Mouse (Mus musculus) heart, adult 2 months (tissue): ENCODE measurements around the gene Spag16. TPM values are rescaled to one million over a fixed set of nuclear protein-coding genes. Genes with fewer than 3 reads are reported as not detected.

ENCODE experiments used
- DNase-seq, 2 experiments: peaks; one replicate each; pipeline ENCODE4 v3.0.0; 2021
- H3K27ac ChIP-seq: fragments of 200-600 bp; 2 replicates; pipeline ENCODE4 v1.8.1; 2022
- H3K27me3 ChIP-seq: fragments of 200-500 bp; 2 replicates; pipeline ENCODE4 v1.6.1; 2012; ENCODE audit warnings: mild to moderate bottlenecking, low read length, inconsistent platforms, mixed read lengths; ENCODE audit not compliant: control insufficient read depth, insufficient read depth
- H3K36me3 ChIP-seq: fragments of 200-500 bp; 2 replicates; pipeline ENCODE4 v1.6.1; 2012; ENCODE audit warnings: low read length, inconsistent platforms; ENCODE audit not compliant: control insufficient read depth, insufficient read depth
- H3K4me1 ChIP-seq: fragments of 200-500 bp; 2 replicates; pipeline ENCODE4 v1.6.1; 2011; ENCODE audit warnings: low read length; ENCODE audit not compliant: control insufficient read depth, insufficient read depth
- H3K4me3 ChIP-seq: fragments of 200-600 bp; 2 replicates; pipeline ENCODE4 v1.8.1; 2022
- H3K79me2 ChIP-seq: fragments of 200-500 bp; replicated peaks from 2 replicates; pipeline ENCODE4 v1.6.1; 2012; ENCODE audit warnings: mild to moderate bottlenecking, inconsistent platforms, low read length, moderate library complexity, mixed read lengths; ENCODE audit not compliant: control insufficient read depth, insufficient read depth
- H3K9ac ChIP-seq: fragments of 200-500 bp; 2 replicates; pipeline ENCODE4 v1.6.1; 2012; ENCODE audit warnings: low read depth, mild to moderate bottlenecking, control low read depth, inconsistent platforms, low read length, mixed read lengths
- CTCF ChIP-seq: fragments of 200-600 bp; IDR thresholded peaks from 2 replicates; pipeline ENCODE4 v1.8.1; 2022; ENCODE audit warnings: antibody characterized with exemption, mild to moderate bottlenecking, moderate library complexity
- EP300 ChIP-seq: fragments of 200-500 bp; IDR thresholded peaks from 2 replicates; pipeline ENCODE4 v1.6.1; 2011; ENCODE audit warnings: low read depth, low read length, control low read depth; ENCODE audit not compliant: insufficient read depth
- POLR2A ChIP-seq: fragments of 200-500 bp; IDR thresholded peaks from 2 replicates; pipeline ENCODE4 v1.6.1; 2011; ENCODE audit warnings: mild to moderate bottlenecking, low read depth, low read length, control low read depth; ENCODE audit not compliant: insufficient read depth
- WGBS: fragments of 180-500 bp; shearing (Covaris S2); methylation state at CpG from one replicate; pipeline ENCODE4 v1.1.7; 2018; 5-methylcytosine and 5-hydroxymethylcytosine counted together
- intact Hi-C: fragments of 180-260 bp; cut with DNase I; formaldehyde crosslinking; loops from one replicate; pipeline ENCODE4 v1.15.1; 2025
- polyA plus RNA-seq: library from polyadenylated mRNA; depleted of rRNA; stranded (reverse); fragments of >200 nt; gene quantifications from 2 replicates; pipeline ENCODE4 v1.2.3, GENCODE M21; 2012; rRNA removed
- total RNA-seq, 2 experiments: library from RNA; stranded (reverse); gene quantifications; 2 replicates each; pipeline ENCODE4 v1.2.3; 2021

Gene Spag16
- total and polyA plus RNA-seq, 3 experiments = 0.47 TPM; not detected in 2

DNA sequence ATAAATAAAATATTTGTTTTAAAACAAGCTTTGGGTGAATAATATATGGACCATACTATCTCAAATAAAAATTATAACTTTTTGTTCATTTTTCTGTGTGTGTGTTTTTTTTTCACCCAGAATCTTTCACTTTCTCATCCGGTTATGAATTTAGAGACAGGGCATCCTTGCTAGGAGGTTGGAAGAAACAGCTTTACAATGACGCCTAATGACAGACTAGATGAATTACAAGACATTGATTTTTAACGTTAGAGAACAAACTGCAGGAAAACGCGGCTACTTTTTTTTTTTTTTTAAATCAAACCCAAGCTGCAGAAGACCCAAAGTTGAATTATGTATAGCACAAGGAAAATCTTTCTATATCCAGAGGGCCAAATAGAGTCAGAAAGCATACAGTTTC, 898.3 kb downstream of the Spag16 start:
- H3K36me3 ChIP-seq = no peaks in the 10 kb centered on the region
- no peak overlapping the region for H3K4me3 ChIP-seq
- H3K4me1 ChIP-seq = no peaks in the 10 kb centered on the region
- intact Hi-C loops = no loop called here
- H3K27ac ChIP-seq = no peak overlapping the region
- no peak overlapping the region for H3K9ac ChIP-seq
- H3K27me3 ChIP-seq = no peaks in the 10 kb centered on the region
- H3K79me2 ChIP-seq = no peaks in the 10 kb centered on the region
- TF ChIP-seq EP300 = no peak
- no peak for TF ChIP-seq CTCF
- no peak for TF ChIP-seq POLR2A
- 59% methylated on average over 5 of the region's 5 CpGs for WGBS
- no peak for DNase-seq

DNA sequence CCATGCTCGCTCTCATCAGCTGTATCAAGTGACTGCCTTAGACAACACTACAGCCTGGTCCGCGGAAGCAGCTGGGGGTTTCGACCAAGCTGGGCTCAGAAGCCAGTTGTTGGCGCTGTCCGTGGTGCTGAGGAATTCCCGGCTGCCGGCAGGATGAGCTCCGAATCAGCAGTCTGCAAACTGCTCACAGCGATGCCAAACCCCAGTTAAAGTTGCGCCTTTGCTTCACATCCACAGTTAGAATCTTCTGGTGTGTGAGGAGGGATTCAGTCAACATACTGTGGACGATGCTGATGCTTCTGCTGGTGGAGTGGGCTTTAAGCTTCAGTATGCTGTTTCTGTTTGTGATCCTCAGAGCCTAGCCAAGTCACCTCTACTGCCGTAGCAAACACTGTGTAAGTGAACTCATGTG, 898.9 kb downstream of the Spag16 start, which contains the start of gene Vwc2l:
TSS of gene Vwc2l (plus strand) at position 61 of the 412 bp plus-strand sequence.
- DNase-seq = peak; percentile 38 to 61
- intact Hi-C loops = no loop called here
- Histone ChIP-seq H3K79me2 (no peaks in the 10 kb centered on the region), H3K27me3 (no peaks in the 10 kb centered on the region), H3K9ac (no peak within 1 kb of the TSS), H3K27ac (no peak within 1 kb of the TSS), H3K4me3 (no peak within 1 kb of the TSS), H3K36me3 (no peaks in the 10 kb centered on the region), H3K4me1 (no peaks in the 10 kb centered on the region)
- TF ChIP-seq EP300 (no peak), CTCF (no peak)
- 5% methylated on average over 13 of the region's 13 CpGs for WGBS

Other genes with a start within 250 kb of the Spag16 start
- gene Ikzf2, start 139.7 kb upstream of the Spag16 start, total RNA-seq = 1 to 10 TPM; 6.1 to 7.9 TPM
- gene Ikzf2, start 139.7 kb upstream of the Spag16 start, polyA plus RNA-seq = 1.8 and 2.5 TPM in 2 replicates